Mouse (Mus musculus): ENCODE measurements at regions not wholly inside any gene's neighbourhood (a gene's known extent, or its start where the extent isn't known, plus 50 kb on each side); places are given as distances from the start of the nearest gene placed in this dataset.

GRCm38 (mm10) chr3:127995678-127996077, 99.6 kb upstream of the Fam241a start:
- DNase-seq = no peak

- no peak for DNase-seq
Measured at GRCm38 (mm10) chr3:127987583-127987982, 91.5 kb upstream of the Fam241a start.

GRCm38 (mm10) chr3:127985165-127985564, 89.0 kb upstream of the Fam241a start:
- DNase-seq = no peak

- DNase-seq = no peak
Measured at GRCm38 (mm10) chr3:127977240-127977639, 81.1 kb upstream of the Fam241a start.

GRCm38 (mm10) chr3:127970891-127971290, 74.8 kb upstream of the Fam241a start:
- DNase-seq = peak; percentile 63

- no peak for DNase-seq
Measured at GRCm38 (mm10) chr3:127967170-127967569, 71.0 kb upstream of the Fam241a start.

- no peak for DNase-seq
Measured at GRCm38 (mm10) chr3:127966214-127966613, 70.1 kb upstream of the Fam241a start.

GRCm38 (mm10) chr3:127958919-127959684, 63.0 kb upstream of the Fam241a start:
- no peak for DNase-seq

GRCm38 (mm10) chr3:127954856-127955255, 58.7 kb upstream of the Fam241a start:
- DNase-seq = no peak

GRCm38 (mm10) chr3:127953610-127954009, 57.5 kb upstream of the Fam241a start:
- no peak for DNase-seq

GRCm38 (mm10) chr3:127948898-127949620, 52.9 kb upstream of the Fam241a start:
- peak; percentile 48 for DNase-seq

- no peak for DNase-seq
Measured at GRCm38 (mm10) chr3:127948326-127948725, 52.2 kb upstream of the Fam241a start.
